Mouse (Mus musculus): Measurements from ENCODE around the gene Runx2. TPM values are rescaled to one million over a fixed set of nuclear protein-coding genes. Genes with fewer than 3 reads are reported as not detected.
A peak's percentile ranks its signal among the peaks of the same experiment; 100 is the strongest.

Gene Runx2
- polyA plus RNA-seq (2015; fragmentation: Nextera tagmentation; extraction: Ambion mirVana), result 1.2 and 1.3 TPM in 2 replicates

GRCm38 (mm10) chr17:44814508-44815175 is at the start of gene Runx2:
Gene Runx2, minus strand, starts transcription at chr17:44814797.
- peak; percentile 28; the same call in 1 of the 2 replicates for ATAC-seq (ENCODE audit: low read depth)
- Histone ChIP-seq H3K36me3 (ENCODE audit: control insufficient read depth, insufficient read depth, low read length) (no peaks in the 10 kb centered on the region), H3K9ac (ENCODE audit: low read length) (no peak within 1 kb of the TSS; the same call in 1 of the 2 replicates)

DNA sequence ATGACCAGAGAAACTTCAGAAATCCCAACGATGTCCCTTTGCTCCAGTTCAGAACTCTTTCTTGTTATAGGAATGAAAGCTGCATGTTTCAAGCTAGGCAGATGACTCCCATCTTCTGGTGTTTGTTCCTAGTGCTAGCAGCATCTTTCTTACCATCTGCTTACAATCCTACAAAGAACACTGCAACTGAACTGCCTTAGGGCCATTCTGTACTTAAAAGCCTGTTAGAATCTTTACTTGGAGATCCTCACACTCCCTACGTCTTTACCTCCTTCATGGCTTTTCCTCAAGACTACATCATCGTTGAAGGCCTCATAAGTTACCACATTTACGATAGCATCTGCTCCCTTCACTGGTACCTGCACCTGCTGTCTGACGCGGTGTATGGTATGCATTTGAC is 48.6 kb upstream of the Runx2 start:
- no peak overlapping the region for H3K27ac ChIP-seq (ENCODE audit: low read length)
- no peaks in the 10 kb centered on the region for H3K4me1 ChIP-seq (replicated peaks; ENCODE audit: control insufficient read depth, insufficient read depth, low read length)
- no peak for ATAC-seq (ENCODE audit: low read depth)
- H3K36me3 ChIP-seq (ENCODE audit: control insufficient read depth, insufficient read depth, low read length), result no peaks in the 10 kb centered on the region
- WGBS, result 94% methylated on average over 6 of the region's 6 CpGs
- no peaks in the 10 kb centered on the region for H3K27me3 ChIP-seq (ENCODE audit: control insufficient read depth, insufficient read depth, low read depth, low read length)
- H3K9ac ChIP-seq (ENCODE audit: low read length), result no peak overlapping the region
- no peaks in the 10 kb centered on the region for H3K9me3 ChIP-seq (ENCODE audit: control insufficient read depth, low read length)
- H3K4me2 ChIP-seq (ENCODE audit: low read depth, low read length), result no peak overlapping the region
- no peak overlapping the region for H3K4me3 ChIP-seq (ENCODE audit: low read length)

More at GRCm38 (mm10) chr17:44814508-44815175, at the start of gene Runx2:
- 39% methylated on average over 3 of the region's 3 CpGs for WGBS
- H3K27ac ChIP-seq (ENCODE audit: low read length), result no peak within 1 kb of the TSS
- peak within 1 kb of the TSS; percentile 38; the same call in 1 of the 2 replicates for H3K4me2 ChIP-seq (ENCODE audit: low read depth, low read length)
- no peaks in the 10 kb centered on the region for H3K9me3 ChIP-seq (ENCODE audit: control insufficient read depth, low read length)
- no peaks in the 10 kb centered on the region for H3K27me3 ChIP-seq (ENCODE audit: control insufficient read depth, insufficient read depth, low read depth, low read length)
- no peak within 1 kb of the TSS for H3K4me3 ChIP-seq (ENCODE audit: low read length)
- peaks cover 6% of the 10 kb centered on the region for H3K4me1 ChIP-seq (replicated peaks; ENCODE audit: control insufficient read depth, insufficient read depth, low read length)

GRCm38 (mm10) chr17:44842184-44842583 is 27.6 kb upstream of the Runx2 start:
- no peak for ATAC-seq (ENCODE audit: low read depth)
- Histone ChIP-seq H3K9ac (ENCODE audit: low read length) (no peak overlapping the region), H3K27me3 (ENCODE audit: control insufficient read depth, insufficient read depth, low read depth, low read length) (no peaks in the 10 kb centered on the region), H3K4me3 (ENCODE audit: low read length) (no peak overlapping the region), H3K4me2 (ENCODE audit: low read depth, low read length) (no peak overlapping the region), H3K36me3 (ENCODE audit: control insufficient read depth, insufficient read depth, low read length) (no peaks in the 10 kb centered on the region), H3K4me1 (replicated peaks; ENCODE audit: control insufficient read depth, insufficient read depth, low read length) (no peaks in the 10 kb centered on the region), H3K27ac (ENCODE audit: low read length) (no peak overlapping the region), H3K9me3 (ENCODE audit: control insufficient read depth, low read length) (no peaks in the 10 kb centered on the region)
- 64% methylated on average over 4 of the region's 4 CpGs for WGBS

DNA sequence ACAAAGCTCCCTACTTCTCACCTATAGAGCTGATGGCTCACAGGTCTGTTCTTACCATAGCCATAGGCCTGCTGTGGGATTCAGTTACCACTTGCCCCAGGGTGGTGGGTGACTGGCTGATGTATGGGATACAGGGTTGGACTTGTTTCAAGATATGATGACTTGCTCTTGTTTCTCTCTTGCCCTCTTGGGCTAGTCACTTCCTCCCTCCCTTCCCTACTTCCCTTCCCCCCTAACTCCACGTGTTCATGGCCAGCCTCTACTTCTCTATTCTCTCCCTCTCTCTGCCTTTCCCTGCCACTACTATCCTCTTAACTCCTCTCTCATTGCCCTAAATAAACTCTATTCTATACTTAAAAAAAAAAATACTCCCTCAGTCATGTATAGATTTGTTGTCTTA is 16.6 kb upstream of the Runx2 start:
- H3K4me2 ChIP-seq (ENCODE audit: low read depth, low read length), result no peak overlapping the region
- 0 out of 2 replicates have a peak, but pooled peaks cover 3% of the 10 kb centered on the region for H3K9me3 ChIP-seq (ENCODE audit: control insufficient read depth, low read length)
- no peaks in the 10 kb centered on the region for H3K36me3 ChIP-seq (ENCODE audit: control insufficient read depth, insufficient read depth, low read length)
- H3K9ac ChIP-seq (ENCODE audit: low read length), result no peak overlapping the region
- no peak for ATAC-seq (ENCODE audit: low read depth)
- no peaks in the 10 kb centered on the region for H3K27me3 ChIP-seq (ENCODE audit: control insufficient read depth, insufficient read depth, low read depth, low read length)
- no peak overlapping the region for H3K4me3 ChIP-seq (ENCODE audit: low read length)
- no peak overlapping the region for H3K27ac ChIP-seq (ENCODE audit: low read length)
- WGBS, result 54% methylated on average over 1 of the region's 1 CpGs
- H3K4me1 ChIP-seq (replicated peaks; ENCODE audit: control insufficient read depth, insufficient read depth, low read length), result no peaks in the 10 kb centered on the region

DNA sequence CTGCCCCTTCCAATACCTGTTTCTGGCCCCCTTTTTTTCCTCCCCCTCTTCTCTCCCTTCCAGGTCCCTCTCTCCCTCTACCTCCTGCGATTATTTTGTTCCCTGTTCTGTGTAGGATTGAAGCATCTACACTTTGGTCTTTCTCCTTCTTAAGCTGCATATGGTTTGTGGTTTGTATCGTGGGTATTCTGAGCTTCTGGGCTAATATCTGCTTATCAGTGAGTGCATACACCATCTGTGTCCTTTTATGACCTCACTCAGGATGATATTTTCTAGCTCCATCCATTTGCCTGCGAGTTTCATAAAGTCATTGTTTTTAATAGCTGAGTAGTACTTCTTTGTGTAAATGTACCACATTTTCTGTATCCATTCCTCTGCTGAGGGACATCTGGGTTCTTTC is 15.0 kb upstream of the Runx2 start:
- Histone ChIP-seq H3K4me3 (ENCODE audit: low read length) (no peak overlapping the region), H3K4me2 (ENCODE audit: low read depth, low read length) (no peak overlapping the region), H3K27ac (ENCODE audit: low read length) (no peak overlapping the region), H3K9me3 (ENCODE audit: control insufficient read depth, low read length) (0 out of 2 replicates have a peak, but pooled peaks cover 3% of the 10 kb centered on the region), H3K36me3 (ENCODE audit: control insufficient read depth, insufficient read depth, low read length) (no peaks in the 10 kb centered on the region), H3K27me3 (ENCODE audit: control insufficient read depth, insufficient read depth, low read depth, low read length) (no peaks in the 10 kb centered on the region), H3K9ac (ENCODE audit: low read length) (no peak overlapping the region), H3K4me1 (replicated peaks; ENCODE audit: control insufficient read depth, insufficient read depth, low read length) (no peaks in the 10 kb centered on the region)
- 74% methylated on average over 3 of the region's 3 CpGs for WGBS
- ATAC-seq (ENCODE audit: low read depth), result no peak

DNA sequence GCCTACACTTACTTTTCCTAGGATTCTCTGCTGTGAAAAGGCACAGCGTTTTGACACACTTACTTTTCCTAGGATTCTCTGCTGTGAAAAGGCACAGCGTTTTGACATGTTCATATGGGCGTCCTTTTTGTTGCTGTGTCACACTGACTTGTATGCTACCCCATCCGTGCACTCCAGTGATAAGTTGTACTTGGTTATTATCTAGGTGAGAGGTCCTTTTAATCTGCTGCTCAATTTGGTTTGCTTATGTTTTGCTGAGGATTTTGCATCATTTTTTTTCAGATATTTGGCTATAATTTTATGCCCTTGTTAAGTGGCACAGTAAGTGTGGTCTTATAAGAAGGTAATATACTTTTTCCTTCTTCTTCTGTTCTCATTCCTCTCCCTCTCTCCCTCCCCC is 13.4 kb upstream of the Runx2 start:
- Histone ChIP-seq H3K27ac (ENCODE audit: low read length) (no peak overlapping the region), H3K4me1 (replicated peaks; ENCODE audit: control insufficient read depth, insufficient read depth, low read length) (no peaks in the 10 kb centered on the region), H3K9me3 (ENCODE audit: control insufficient read depth, low read length) (0 out of 2 replicates have a peak, but pooled peaks cover 3% of the 10 kb centered on the region), H3K4me2 (ENCODE audit: low read depth, low read length) (no peak overlapping the region), H3K27me3 (ENCODE audit: control insufficient read depth, insufficient read depth, low read depth, low read length) (no peaks in the 10 kb centered on the region), H3K4me3 (ENCODE audit: low read length) (no peak overlapping the region), H3K9ac (ENCODE audit: low read length) (no peak overlapping the region), H3K36me3 (ENCODE audit: control insufficient read depth, insufficient read depth, low read length) (no peaks in the 10 kb centered on the region)
- ATAC-seq (ENCODE audit: low read depth), result no peak
- 68% methylated on average over 4 of the region's 4 CpGs for WGBS

DNA sequence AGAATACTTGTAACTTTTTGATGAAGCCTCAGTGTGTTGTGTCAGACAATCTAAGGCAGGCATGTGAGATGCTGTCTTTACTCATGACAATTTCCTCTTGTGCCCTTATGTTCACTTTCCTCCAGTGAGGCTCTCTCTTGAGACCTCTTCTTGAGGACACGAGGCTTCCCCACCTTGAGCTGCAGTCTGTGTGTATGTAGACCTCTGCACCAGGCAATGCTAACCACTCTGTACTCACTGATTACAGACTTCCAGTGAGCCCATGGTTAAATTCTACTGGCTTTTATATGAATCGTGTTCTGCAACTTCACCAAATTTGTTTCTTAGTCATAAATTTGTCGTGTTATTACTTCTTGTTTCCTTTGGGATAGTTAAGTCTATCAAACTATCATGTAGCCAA is 12.5 kb upstream of the Runx2 start:
- no peak for ATAC-seq (ENCODE audit: low read depth)
- H3K9me3 ChIP-seq (ENCODE audit: control insufficient read depth, low read length), result 0 out of 2 replicates have a peak, but pooled peaks cover 3% of the 10 kb centered on the region
- H3K27ac ChIP-seq (ENCODE audit: low read length), result no peak overlapping the region
- no peaks in the 10 kb centered on the region for H3K36me3 ChIP-seq (ENCODE audit: control insufficient read depth, insufficient read depth, low read length)
- no peaks in the 10 kb centered on the region for H3K4me1 ChIP-seq (replicated peaks; ENCODE audit: control insufficient read depth, insufficient read depth, low read length)
- H3K4me3 ChIP-seq (ENCODE audit: low read length), result no peak overlapping the region
- H3K27me3 ChIP-seq (ENCODE audit: control insufficient read depth, insufficient read depth, low read depth, low read length), result no peaks in the 10 kb centered on the region
- no peak overlapping the region for H3K4me2 ChIP-seq (ENCODE audit: low read depth, low read length)
- WGBS, result 81% methylated on average over 3 of the region's 3 CpGs
- H3K9ac ChIP-seq (ENCODE audit: low read length), result no peak overlapping the region

DNA sequence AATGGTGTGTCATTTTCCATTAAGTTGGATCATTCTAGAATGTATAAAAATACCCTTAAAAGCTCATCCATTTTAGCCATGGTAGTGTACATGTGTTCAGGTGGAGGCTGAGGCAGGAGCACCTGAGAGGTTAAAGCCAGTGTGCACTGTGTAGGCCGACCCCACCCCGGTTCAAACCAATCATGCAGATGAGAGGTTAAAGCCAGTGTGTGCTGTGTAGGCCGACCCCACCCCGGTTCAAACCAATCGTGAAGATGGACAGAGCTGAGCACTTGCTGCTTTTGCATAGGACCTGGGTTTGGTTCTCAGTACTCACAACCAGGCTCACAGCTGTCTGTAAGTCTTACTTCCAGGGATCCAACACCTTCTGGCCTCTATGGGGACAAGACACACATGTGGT is 7.3 kb upstream of the Runx2 start:
- ATAC-seq (ENCODE audit: low read depth), result no peak
- no peak overlapping the region for H3K27ac ChIP-seq (ENCODE audit: low read length)
- no peaks in the 10 kb centered on the region for H3K9me3 ChIP-seq (ENCODE audit: control insufficient read depth, low read length)

DNA sequence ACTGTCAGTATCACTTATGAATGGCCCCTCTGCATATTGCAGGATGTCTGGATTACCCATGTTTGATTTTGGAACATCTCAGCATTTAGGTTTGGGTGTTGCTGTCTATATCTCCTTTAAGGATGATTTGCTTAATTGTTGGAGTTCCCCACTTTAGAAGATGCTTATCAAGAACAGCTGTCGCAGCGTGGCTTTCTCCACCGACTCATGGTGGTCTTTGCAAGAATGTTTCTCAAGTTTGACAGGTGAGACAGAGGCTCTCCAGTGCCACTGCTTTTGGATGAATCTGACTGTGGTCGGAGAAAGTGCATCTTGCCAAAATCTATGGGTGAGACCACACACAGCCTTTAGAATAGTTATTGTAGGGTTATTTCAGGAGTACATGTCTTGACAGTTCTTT is 5.2 kb upstream of the Runx2 start:
- no peak for ATAC-seq (ENCODE audit: low read depth)
- 61% methylated on average over 4 of the region's 4 CpGs for WGBS
- Histone ChIP-seq H3K27me3 (ENCODE audit: control insufficient read depth, insufficient read depth, low read depth, low read length) (no peaks in the 10 kb centered on the region), H3K36me3 (ENCODE audit: control insufficient read depth, insufficient read depth, low read length) (no peaks in the 10 kb centered on the region), H3K4me3 (ENCODE audit: low read length) (no peak overlapping the region), H3K4me2 (ENCODE audit: low read depth, low read length) (no peak overlapping the region), H3K9ac (ENCODE audit: low read length) (no peak overlapping the region), H3K9me3 (ENCODE audit: control insufficient read depth, low read length) (no peaks in the 10 kb centered on the region), H3K4me1 (replicated peaks; ENCODE audit: control insufficient read depth, insufficient read depth, low read length) (peaks cover 3% of the 10 kb centered on the region; the same call in 1 of the 2 replicates), H3K27ac (ENCODE audit: low read length) (no peak overlapping the region)

More for the DNA sequence above, 7.3 kb upstream of the Runx2 start:
- H3K9ac ChIP-seq (ENCODE audit: low read length), result no peak overlapping the region
- H3K4me3 ChIP-seq (ENCODE audit: low read length), result no peak overlapping the region
- H3K36me3 ChIP-seq (ENCODE audit: control insufficient read depth, insufficient read depth, low read length), result no peaks in the 10 kb centered on the region
- no peaks in the 10 kb centered on the region for H3K27me3 ChIP-seq (ENCODE audit: control insufficient read depth, insufficient read depth, low read depth, low read length)
- no peak overlapping the region for H3K4me2 ChIP-seq (ENCODE audit: low read depth, low read length)
- no peaks in the 10 kb centered on the region for H3K4me1 ChIP-seq (replicated peaks; ENCODE audit: control insufficient read depth, insufficient read depth, low read length)
- WGBS, result 80% methylated on average over 5 of the region's 5 CpGs
